Mouse (Mus musculus): ENCODE data around the gene Slc6a2.

DNA sequence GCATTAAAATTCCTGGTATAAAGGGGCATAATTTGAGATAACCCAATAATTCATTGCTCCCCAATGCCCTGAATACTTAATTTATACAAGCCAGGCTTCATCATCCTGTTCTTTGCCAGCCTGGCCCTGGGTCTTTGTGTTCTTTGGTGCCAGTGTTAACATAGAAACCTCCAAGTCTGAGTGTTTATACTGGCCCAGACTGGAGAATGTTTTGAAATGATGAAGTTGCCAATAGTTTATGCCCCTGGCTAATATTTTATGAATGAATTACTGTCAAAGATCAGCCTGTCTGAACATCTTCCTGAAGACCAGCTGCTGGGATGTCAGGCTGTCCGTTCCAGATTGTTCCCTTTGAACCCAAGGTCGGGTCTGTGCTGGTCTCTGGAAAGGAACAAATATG, 4.7 kb downstream of the Slc6a2 start:
- TF ChIP-seq GATA1 (IDR thresholded peaks at IDR 0.05; ENCODE audit: borderline replicate concordance, low read length) (no peak), FLI1 (IDR thresholded peaks at IDR 0.05; ENCODE audit: low read length) (no peak)
